10 mouse cellular contexts compared by ENCODE assay signal in the genomic region with DNA sequence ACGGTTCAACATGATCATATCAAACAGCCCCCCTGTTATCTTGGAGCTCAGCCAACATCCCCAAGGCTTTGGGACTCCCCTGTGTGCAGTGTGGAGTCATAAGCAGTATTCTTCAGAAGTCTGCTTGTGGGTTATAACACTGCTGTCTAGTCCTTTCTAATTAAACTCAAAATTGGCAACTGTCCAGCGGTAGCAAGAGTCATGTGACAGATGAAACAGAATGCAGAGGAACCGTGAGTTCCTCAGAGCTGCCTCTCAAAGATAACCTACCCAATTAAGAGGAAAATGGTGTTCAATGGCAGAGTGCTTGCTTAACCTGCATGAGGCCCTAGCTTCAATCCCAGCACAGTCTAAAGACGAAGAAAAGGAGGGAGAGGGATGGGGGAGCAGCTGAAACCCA. TPM values are rescaled to one million over a fixed set of nuclear protein-coding genes. Genes with fewer than 3 reads are reported as not detected.
A peak's percentile ranks its signal among the peaks of the same experiment; 100 is the strongest.
DNase-seq lines count a peak whose midpoint lies in the region; ATAC-seq and TF ChIP-seq lines count a peak whose summit lies in the region.
"Had no signal": no experiment of that assay in that cellular context is flagged by ENCODE, and none has a peak within 500 bp of the region (broad histone marks: within the 10 kb centered on the region; RNA-seq: fewer than 3 reads in every experiment).

No protein-coding gene starts in this region.

- no peaks in the 10 kb centered on the region for H3K9me3 ChIP-seq in midbrain, embryonic 14.5 days (ENCODE audit: control insufficient read depth, low read length)
- H3K9me3 ChIP-seq: limb, embryonic 13.5 days had no signal

- H3K4me2 ChIP-seq in midbrain, embryonic 14.5 days (ENCODE audit: low read length): no peak overlapping the region
- H3K4me2 ChIP-seq: limb, embryonic 13.5 days had no signal

- DNase-seq in kidney, adult 9 months: peak; percentile 17
- DNase-seq in kidney, adult 18-20 months: no peak
- DNase-seq in CD4-positive helper T cell, adult 2 months (ENCODE audit: low read depth, low spot score): peak; percentile 82
- DNase-seq in brain, embryonic 18.5 days (ENCODE audit: low read depth, low spot score): peak; percentile 52
- DNase-seq in midbrain, embryonic 14.5 days: peak; percentile 89
- no peak for DNase-seq in gastrocnemius, adult 2 months
- DNase-seq in spleen, postnatal 4 days (ENCODE audit: low spot score in 2 of 2): no peak
- DNase-seq: gastrocnemius, postnatal 10 days had no signal

- no peaks in the 10 kb centered on the region for H3K36me3 ChIP-seq in midbrain, embryonic 14.5 days (ENCODE audit: control insufficient read depth, insufficient read depth, low read length)
- H3K36me3 ChIP-seq: limb, embryonic 13.5 days had no signal

- 0 out of 2 replicates have a peak, but pooled peaks cover 3% of the 10 kb centered on the region for H3K4me1 ChIP-seq in midbrain, embryonic 14.5 days (ENCODE audit: control insufficient read depth, insufficient read depth, low read length)

- peak; percentile 75; the same call in 1 of the 2 replicates for ATAC-seq in midbrain, embryonic 14.5 days (ENCODE audit: low FRiP score, low TSS enrichment)
- ATAC-seq in erythroid progenitor cell, adult 5-6 weeks (replicated peaks; ENCODE audit: low FRiP score, poor library complexity, severe bottlenecking): no peak

- WGBS in midbrain, embryonic 14.5 days: 27% methylated on average over 4 of the region's 4 CpGs

- intact Hi-C loops in gastrocnemius, adult 2 months (cut with DNase I): no loop called here

- H3K27ac ChIP-seq in midbrain, embryonic 14.5 days (replicated peaks; ENCODE audit: low read depth, low read length): peak overlapping the region; percentile 72
- no peak overlapping the region for H3K27ac ChIP-seq in gastrocnemius, adult 2 months
- H3K27ac ChIP-seq: limb, embryonic 13.5 days had no signal

- H3K4me3 ChIP-seq in midbrain, embryonic 14.5 days (replicated peaks; ENCODE audit: low read depth, low read length): no peak overlapping the region
- H3K4me3 ChIP-seq in gastrocnemius, adult 2 months: no peak overlapping the region
- H3K4me3 ChIP-seq: limb, embryonic 13.5 days had no signal

- H3K27me3 ChIP-seq in midbrain, embryonic 14.5 days (ENCODE audit: control insufficient read depth, insufficient read depth, low read length): no peaks in the 10 kb centered on the region
- H3K27me3 ChIP-seq: limb, embryonic 13.5 days had no signal

- H3K9ac ChIP-seq in midbrain, embryonic 14.5 days (replicated peaks; ENCODE audit: low read length): no peak overlapping the region
- H3K9ac ChIP-seq: limb, embryonic 13.5 days had no signal

- no peak for TF ChIP-seq CTCF in gastrocnemius, adult 2 months (IDR thresholded peaks at IDR 0.05)

RNA-seq across cellular contexts. Expression of gene Slc26a8, which starts 32.1 kb away (rescaled TPM):
- polyA plus RNA-seq in midbrain, embryonic 14.5 days (2014; fragmentation: Nextera tagmentation; extraction: Ambion mirVana): 1.4 and 1.8 TPM in 2 replicates
- under 1 TPM; 0.38 to 0.50 TPM for total RNA-seq in gastrocnemius, adult 2 months (2021)
- 5.0 TPM in 1 of 2 replicates, not detected in the other for total RNA-seq in erythroid progenitor cell, adult 5-6 weeks (2015; ENCODE audit: low replicate concordance)
- 1.3 and 3.9 TPM in 2 replicates for total RNA-seq in erythroid progenitor cell, adult 5-6 weeks (2017; ENCODE audit: low replicate concordance)

RNA-seq across cellular contexts. Expression of gene Mapk14, which starts 33.2 kb away (rescaled TPM):
- 26.8 and 32.7 TPM in 2 replicates for polyA plus RNA-seq in midbrain, embryonic 14.5 days (2014; fragmentation: Nextera tagmentation; extraction: Ambion mirVana)
- 10 to 100 TPM; 87.8 to 99.6 TPM for total RNA-seq in gastrocnemius, adult 2 months (2021)
- 53.7 and 58.7 TPM in 2 replicates for total RNA-seq in erythroid progenitor cell, adult 5-6 weeks (2015; ENCODE audit: low replicate concordance)
- 63.1 and 64.9 TPM in 2 replicates for total RNA-seq in erythroid progenitor cell, adult 5-6 weeks (2017; ENCODE audit: low replicate concordance)

RNA-seq across cellular contexts. Expression of gene Srpk1, which starts 35.4 kb away (rescaled TPM):
- polyA plus RNA-seq in midbrain, embryonic 14.5 days (2014; fragmentation: Nextera tagmentation; extraction: Ambion mirVana): 101 and 125 TPM in 2 replicates
- 10 to 100 TPM; 28.0 to 39.7 TPM for total RNA-seq in gastrocnemius, adult 2 months (2021)
- 14.7 and 15.1 TPM in 2 replicates for total RNA-seq in erythroid progenitor cell, adult 5-6 weeks (2015; ENCODE audit: low replicate concordance)
- total RNA-seq in erythroid progenitor cell, adult 5-6 weeks (2017; ENCODE audit: low replicate concordance): 23.9 and 36.2 TPM in 2 replicates

Comparison
In these comparisons a context has a peak if more than half of its experiments do, and no peak if none do; other contexts are left out.
1. DNase-seq: peak in kidney, adult 9 months (single experiment), CD4-positive helper T cell, adult 2 months (single experiment), brain, embryonic 18.5 days (single experiment) and midbrain, embryonic 14.5 days (single experiment); none in kidney, adult 18-20 months (single experiment), gastrocnemius, adult 2 months (single experiment) and spleen, postnatal 4 days (0 of 2).